Mouse (Mus musculus) bone marrow, adult 2 months (tissue): ENCODE data around the gene Hyal1.

Experiments
- CTCF ChIP-seq: fragments of 200-500 bp; IDR thresholded peaks from 2 replicates; pipeline ENCODE4 v1.5.1; 2011; ENCODE audit warnings: low read length, control low read depth; ENCODE audit not compliant: control insufficient read depth, insufficient read depth
- POLR2A ChIP-seq: fragments of 200-500 bp; IDR thresholded peaks from 2 replicates; pipeline ENCODE4 v1.6.1; 2011; ENCODE audit warnings: low read depth, mild to moderate bottlenecking, control low read depth, low read length, borderline replicate concordance; ENCODE audit not compliant: control insufficient read depth

GRCm38 (mm10) chr9:107629411-107629730 is 52.6 kb downstream of the Hyal1 start:
- TF ChIP-seq CTCF, result no peak
- no peak for TF ChIP-seq POLR2A
